Mouse (Mus musculus) T-cell, adult 2 months (primary cell): ENCODE data around the gene Map7d2.
A peak's percentile ranks its signal among the peaks of the same experiment; 100 is the strongest.

Experiments used
- DNase-seq: peaks from one replicate; pipeline ENCODE4 v3.0.0; 2022; ENCODE audit warnings: low spot score

Gene Map7d2

DNA sequence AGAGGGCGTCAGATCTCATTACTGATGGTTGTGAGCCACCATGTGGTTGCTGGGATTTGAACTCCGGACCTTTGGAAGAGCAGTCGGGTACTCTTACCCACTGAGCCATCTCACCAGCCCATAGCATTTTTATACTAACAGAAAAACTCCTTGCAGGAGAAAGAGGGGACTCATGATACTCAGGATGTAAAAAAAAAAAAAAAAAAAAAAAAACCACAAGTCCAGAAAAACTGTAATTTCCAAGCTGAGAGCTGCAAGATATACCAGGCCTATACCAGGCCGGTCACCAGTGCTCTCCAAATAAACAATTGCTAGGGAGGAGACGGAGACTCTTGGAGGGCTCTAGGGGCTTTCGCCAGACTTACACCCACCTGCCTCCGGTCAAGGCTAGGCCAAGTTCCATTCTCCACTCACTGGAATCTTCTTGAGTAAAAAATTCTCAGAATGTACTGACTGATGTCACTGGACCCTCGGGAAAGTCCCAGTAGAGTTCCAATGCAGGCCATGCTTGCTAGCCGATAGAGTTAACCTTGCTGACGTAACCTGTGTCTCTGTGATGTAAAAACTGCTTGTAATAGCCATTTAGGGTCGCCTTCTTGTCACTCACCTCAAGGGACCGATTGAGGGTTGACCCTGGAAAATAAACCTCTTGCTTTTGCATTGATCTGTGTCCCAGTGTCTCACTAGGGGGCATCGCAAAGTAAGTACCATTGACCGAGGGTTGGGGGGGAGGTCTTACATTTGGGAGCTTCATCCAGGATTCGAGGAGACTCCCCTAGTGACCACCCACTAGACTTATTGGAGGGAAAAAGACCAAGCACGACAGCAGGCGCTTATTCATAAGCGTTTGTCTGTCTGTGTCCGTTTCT, 95.7 kb downstream of the Map7d2 start:
- DNase-seq: no peak

DNA sequence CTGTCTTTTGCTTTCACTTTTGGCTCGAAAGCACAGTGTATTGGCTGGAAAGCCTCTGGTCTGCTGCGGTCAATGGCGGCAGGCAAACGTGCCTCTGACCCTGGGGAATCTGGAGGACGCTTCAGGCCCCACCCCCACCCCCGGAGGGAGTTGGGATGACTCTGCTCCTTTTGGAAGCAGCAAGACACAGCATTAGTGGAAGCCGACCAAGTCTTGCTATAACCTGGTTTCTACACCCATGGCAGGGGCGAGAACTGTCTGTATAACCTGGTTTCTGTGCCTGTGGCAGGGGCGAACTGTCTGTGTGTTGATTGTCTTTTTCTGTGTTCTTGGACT, 96.3 kb downstream of the Map7d2 start:
- DNase-seq: no peak

DNA sequence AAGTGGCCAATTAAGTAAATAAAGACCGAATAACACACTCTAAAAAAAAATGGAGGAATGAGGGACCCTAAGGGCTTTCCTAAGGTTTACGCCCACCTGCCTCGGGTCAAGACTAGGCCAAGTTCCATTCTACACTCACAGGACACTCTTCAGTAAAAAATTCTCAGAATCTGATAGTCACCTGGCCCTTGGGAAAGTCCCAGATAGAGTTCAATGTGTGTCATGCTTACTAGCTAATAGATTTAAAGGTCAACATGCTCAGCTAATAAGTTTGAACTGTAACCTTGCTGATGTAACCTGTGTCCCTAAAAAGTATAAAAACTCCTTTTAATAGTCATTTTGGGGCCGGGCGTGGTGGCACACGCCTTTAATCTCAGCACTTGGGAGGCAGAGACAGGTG, 101.2 kb downstream of the Map7d2 start:
- DNase-seq: no peak

DNA sequence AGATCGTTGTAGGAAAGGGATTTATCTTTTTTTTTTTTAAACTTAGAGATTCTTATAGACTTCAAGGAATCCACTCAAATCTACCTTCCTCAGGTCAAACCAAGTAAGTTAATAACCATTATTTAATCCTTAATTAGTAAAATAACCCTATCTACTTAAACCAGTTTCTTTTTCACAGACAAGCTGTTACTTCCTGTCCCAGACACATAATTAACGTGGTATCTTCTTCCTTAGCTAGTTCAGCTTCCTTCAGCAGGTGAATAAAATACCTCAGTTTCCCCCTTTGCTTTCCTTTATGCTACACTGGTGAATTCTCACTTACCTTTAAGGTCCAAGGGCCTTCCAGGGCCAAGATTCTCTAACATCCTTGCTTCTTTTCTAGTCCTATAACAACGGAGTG, 107.4 kb downstream of the Map7d2 start:
- DNase-seq: no peak

DNA sequence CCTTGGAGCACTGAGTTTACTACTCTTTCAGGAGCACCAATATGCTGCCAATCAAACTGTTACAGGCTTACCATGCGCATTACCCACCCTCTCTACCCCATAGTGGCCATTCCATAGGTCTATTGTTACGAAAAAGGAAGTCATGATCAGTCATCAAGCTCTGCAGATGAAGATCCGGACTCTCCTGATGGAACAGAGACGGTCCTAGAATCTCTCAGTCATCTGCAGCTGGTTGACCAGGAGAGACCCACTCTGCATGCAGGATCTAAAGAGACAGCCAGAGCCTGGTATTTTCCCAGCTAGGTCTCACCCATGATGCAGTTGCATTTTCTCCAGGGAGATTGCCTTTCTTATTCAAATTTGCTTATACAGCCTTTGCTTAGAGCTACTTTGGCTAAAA, 108.3 kb downstream of the Map7d2 start:
- DNase-seq: no peak

DNA sequence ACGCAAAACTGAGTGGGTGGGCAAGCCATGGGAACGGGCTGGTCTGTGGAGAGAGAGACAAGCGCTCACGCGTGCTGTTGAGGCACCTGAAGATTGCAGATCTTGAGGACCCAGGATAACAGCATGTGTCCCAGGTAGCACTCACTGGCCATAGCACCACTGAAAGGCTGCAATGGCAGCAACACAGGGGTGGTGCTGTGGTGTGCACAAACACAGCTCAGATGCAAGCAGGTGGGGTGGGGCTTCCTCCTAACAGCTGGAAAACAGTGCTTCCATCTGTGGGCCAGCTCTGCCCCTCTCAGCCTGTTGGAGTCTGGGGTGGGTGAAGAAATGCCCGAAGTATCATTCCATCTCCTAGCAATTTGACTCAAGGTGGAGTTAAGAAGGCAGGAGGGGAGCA, 112.0 kb downstream of the Map7d2 start, which contains the start of gene Bclaf3:
Gene Bclaf3, plus strand, starts transcription at position 301 of the 400 bp plus-strand sequence.
- DNase-seq: no peak

DNA sequence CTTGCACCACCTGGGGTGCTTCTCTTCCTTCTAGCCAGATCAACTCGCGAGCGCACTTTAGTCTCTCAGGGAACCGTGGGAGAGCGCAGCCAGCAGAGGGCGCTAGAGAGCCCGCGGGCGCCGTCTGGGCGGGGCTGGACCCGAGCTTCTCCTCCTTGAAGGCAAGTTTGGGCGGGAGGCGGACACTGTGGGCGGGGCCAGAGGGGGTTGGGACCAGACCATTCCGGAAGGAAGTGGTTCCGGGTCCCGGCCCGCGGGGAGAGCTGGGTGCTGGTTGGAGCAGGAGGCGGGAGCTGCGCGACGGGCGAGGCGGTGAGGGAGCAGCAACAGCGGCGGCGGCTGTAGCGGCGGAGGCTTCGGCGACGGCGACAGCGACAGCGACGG, 118.0 kb downstream of the Map7d2 start:
- DNase-seq: peak; percentile 98

DNA sequence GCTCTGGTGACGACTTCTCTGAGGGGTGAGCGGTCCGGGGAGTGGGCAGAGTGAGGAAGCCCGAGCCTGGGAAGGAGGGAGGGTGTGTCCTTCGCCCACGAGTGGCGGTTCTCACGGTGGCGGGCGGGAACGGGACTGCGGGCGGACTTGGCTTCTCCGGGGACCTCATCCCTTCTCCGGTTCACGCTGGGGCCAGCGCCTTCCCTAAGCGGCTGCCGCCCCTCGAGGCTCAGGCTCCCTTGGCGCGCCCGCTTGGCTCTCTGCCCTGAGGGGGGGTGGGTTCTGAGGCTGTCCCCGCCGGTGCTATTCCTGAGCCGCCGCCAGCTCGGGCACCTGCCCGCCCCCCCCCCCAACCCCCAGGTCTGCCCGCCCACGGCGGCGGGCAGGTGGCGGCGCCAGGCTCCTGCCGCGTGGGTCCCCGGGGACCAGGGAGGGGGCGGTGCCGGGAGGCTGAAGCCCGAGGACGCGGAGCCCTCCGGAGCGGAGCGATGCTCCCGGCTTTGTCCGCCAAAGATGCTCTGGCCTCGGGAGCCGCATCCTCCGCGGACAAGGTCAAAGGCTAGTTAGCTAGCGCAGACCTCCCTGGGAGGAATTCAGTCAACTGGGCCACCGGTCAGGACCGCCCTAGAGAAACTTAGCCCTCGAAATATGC, 118.6 kb downstream of the Map7d2 start:
- no peak for DNase-seq

DNA sequence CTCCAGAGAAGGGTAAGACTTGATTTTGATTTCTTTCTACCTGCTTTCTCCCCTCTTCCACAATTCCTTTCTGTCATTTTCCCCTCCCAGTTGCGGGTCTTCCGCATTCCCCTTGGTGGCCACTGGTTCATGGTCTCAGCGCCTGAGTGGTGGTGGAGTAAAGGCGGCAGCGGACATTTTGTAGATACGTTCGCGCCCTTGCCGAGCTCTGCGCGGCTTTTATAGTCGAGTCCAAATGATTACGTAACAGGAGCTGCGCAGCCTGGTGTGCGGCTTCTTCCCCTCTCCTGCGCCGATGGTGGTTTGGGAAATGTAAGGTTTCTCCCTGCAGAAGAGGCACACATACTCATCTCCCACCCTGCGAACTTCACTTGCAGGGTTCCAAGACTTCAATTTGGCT, 127.6 kb downstream of the Map7d2 start:
- no peak for DNase-seq

DNA sequence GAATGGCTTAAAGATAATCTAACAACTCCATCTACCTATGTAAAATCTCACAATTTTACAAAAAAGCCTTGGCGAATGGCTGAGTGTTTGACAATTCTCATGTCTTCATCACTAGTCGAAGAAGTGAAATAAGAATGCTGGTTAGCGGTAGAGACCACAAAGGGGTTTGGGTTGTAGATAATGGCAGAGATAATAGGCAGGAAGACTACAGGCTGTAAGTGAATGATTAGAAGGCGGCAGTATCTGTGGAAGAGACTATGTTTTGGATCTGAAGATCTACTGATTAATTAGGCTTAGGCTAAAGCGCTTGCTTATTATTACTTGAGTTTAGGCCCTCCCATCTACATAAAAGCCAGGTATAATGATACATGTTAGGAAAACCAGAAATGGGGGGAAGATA, 132.7 kb downstream of the Map7d2 start:
- no peak for DNase-seq
